Mouse (Mus musculus): ENCODE results near the gene Timm17a. TPM values are rescaled to one million over a fixed set of nuclear protein-coding genes. Genes with fewer than 3 reads are reported as not detected.

Timm17a gene
- polyA plus RNA-seq, 1 experiment from 2014 or later, result 138 TPM

DNA sequence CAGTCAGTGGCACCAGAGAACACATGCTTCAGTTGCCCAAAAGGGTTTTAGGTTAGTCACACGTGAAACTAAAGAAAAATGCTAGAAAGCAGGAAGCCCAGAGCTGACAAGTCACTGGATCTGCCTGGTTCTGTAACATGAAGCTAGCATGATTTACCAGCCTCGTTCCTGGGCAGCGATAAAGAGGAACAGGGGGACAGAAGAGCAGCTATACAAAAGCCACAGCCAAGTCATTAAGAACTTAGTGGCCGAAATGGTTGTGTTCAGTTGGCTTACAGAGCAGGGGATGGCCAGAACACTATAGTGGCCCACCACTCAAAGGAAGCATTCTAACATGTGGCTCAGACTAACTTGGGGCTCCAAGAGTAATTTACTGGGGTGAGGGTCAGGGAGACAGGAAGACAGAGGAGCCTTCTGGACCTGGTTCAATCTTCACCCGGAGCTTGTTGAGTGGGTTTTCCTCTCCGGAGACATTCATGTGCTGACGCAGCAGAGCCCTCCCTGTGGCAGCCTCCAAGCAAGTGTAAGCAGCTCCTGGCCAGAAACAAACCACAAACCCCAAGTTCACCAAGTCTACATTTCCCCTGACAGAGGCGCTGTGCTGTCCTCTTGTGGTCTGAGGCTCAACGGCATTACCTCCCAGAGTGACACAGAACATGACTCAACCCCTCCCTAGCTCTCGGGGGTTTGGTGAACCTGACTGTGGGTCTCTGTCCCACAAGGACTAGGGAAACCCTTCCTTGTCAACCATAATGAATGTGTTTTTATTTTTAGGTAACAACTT is 45.7 kb downstream of the Timm17a start:
- Histone ChIP-seq H3K9ac (no peak overlapping the region), H3K27me3 (replicated peaks) (no peaks in the 10 kb centered on the region), H3K9me3 (no peaks in the 10 kb centered on the region), H3K4me3 (no peak overlapping the region), H3K27ac (no peak overlapping the region), H3K4me2 (no peak overlapping the region), H3K36me3 (replicated peaks) (peaks cover 39% of the 10 kb centered on the region), H3K4me1 (no peaks in the 10 kb centered on the region)
- 91% methylated on average over 10 of the region's 10 CpGs for WGBS
- ATAC-seq (replicated peaks), result no peak

DNA sequence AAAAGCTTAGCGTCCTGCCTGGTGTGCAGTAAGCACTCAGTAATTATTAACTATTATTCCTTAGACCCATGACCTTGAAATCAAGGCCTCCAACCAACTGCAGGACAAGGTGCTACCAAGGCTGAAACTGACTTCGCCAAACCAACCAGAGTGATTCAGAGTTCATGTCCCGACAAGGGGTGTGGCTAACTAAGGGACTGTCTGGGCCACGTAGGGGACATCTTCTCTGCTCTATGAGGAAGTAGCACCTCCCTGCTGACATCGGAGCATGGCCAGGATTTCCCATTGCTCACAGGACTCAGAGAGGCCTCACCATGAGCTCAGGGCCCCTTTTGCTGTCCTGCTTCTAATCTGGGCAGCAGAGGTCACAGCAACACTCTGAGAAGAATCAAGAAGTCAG is 47.7 kb downstream of the Timm17a start:
- Histone ChIP-seq H3K9ac (no peak overlapping the region), H3K4me2 (no peak overlapping the region), H3K36me3 (replicated peaks) (peaks cover 35% of the 10 kb centered on the region), H3K9me3 (no peaks in the 10 kb centered on the region), H3K4me3 (no peak overlapping the region), H3K27ac (no peak overlapping the region), H3K27me3 (replicated peaks) (no peaks in the 10 kb centered on the region), H3K4me1 (no peaks in the 10 kb centered on the region)
- WGBS, result 89% methylated on average over 5 of the region's 5 CpGs
- no peak for ATAC-seq (replicated peaks)

DNA sequence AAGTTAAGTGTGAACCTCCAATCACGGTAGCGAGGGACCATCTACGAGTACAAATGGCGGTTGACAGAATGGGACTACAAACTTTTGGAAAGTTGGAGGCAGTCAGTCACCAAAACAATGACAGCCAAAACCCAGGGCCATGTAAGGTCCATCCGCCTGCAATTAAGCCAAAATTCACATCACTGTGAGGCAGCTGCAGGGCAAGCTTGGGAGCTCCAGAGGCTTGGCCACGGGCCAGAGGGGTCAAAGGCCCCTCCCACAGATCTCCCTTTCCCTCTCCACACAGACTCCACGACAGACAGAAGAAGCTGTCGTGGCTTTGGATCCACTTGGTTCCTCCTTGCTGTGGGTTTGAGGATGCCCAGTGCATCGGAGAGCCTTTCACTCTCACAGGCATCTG is 50.3 kb downstream of the Timm17a start:
- WGBS, result 91% methylated on average over 9 of the region's 9 CpGs

DNA sequence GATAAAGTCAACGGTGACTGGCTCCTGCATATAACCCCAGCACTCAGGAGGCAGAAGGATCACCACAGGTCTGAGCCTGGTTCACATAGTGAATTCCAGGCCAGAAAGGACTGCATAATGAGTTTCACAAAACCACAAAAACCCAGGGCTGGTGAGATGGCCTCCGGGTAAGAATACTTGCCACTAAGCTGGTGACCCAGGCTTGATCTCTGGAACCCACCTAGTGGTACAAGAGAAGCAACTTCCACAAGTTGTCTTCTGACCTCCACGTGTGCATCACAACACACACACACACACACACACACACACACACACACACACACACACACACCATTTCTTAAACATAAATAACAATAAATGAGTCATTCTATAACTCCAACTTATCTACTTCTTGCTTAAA is 51.2 kb downstream of the Timm17a start:
- Histone ChIP-seq H3K9ac (no peak overlapping the region), H3K4me2 (no peak overlapping the region), H3K27me3 (replicated peaks) (no peaks in the 10 kb centered on the region), H3K27ac (no peak overlapping the region), H3K4me1 (peaks cover 9% of the 10 kb centered on the region), H3K9me3 (no peaks in the 10 kb centered on the region), H3K36me3 (replicated peaks) (peaks cover 32% of the 10 kb centered on the region), H3K4me3 (no peak overlapping the region)
- no peak for ATAC-seq (replicated peaks)
- 85% methylated on average over 3 of the region's 3 CpGs for WGBS

More for the DNA sequence above, 50.3 kb downstream of the Timm17a start:
- Histone ChIP-seq H3K4me1 (peaks cover 7% of the 10 kb centered on the region), H3K4me2 (no peak overlapping the region), H3K9me3 (no peaks in the 10 kb centered on the region), H3K27ac (no peak overlapping the region), H3K9ac (no peak overlapping the region), H3K27me3 (replicated peaks) (no peaks in the 10 kb centered on the region), H3K4me3 (no peak overlapping the region), H3K36me3 (replicated peaks) (peaks cover 35% of the 10 kb centered on the region)
- no peak for ATAC-seq (replicated peaks)

DNA sequence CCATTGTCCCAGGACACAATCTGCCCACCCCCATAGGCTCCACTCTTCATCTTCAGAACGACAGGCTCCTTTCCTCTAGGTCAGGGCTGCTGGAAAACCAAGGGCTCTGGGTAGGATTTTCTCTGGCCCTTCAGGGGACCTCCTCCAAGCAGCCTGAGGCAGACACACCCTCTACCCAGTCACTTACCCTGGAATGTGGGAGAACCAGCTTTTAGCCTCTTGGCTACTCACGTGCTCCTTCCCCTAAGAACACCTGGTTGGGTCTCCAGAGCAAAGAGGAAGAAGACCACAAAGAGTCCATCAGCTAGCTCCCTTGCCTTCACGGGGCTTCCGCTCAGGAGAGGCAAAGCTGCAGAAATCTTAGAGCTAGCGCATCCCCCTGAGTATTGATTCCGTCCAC is 52.6 kb downstream of the Timm17a start:
- H3K27me3 ChIP-seq (replicated peaks), result no peaks in the 10 kb centered on the region
- H3K4me1 ChIP-seq, result peaks cover 9% of the 10 kb centered on the region
- no peak for ATAC-seq (replicated peaks)
- peaks cover 23% of the 10 kb centered on the region for H3K36me3 ChIP-seq (replicated peaks)
- no peak overlapping the region for H3K4me2 ChIP-seq
- H3K9ac ChIP-seq, result no peak overlapping the region
- H3K4me3 ChIP-seq, result no peak overlapping the region
- no peak overlapping the region for H3K27ac ChIP-seq
- H3K9me3 ChIP-seq, result no peaks in the 10 kb centered on the region
- 72% methylated on average over 6 of the region's 6 CpGs for WGBS

DNA sequence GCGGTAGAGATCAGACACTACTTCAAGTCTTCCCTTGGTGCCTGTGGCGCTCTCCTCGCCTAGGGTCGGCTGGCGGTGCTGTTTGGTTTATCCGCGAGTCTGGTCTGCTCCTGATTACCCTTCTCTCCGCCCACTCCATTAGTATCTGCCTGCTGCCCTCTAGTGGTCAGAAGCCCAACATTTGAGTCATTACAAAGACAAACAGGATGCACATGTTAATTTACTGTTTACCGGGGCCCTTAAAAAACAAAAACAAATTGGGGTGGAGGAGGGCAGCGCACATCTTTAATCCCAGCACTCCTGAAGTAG is 54.5 kb downstream of the Timm17a start:
- no peak overlapping the region for H3K9ac ChIP-seq
- WGBS, result 2% methylated on average over 10 of the region's 10 CpGs

DNA sequence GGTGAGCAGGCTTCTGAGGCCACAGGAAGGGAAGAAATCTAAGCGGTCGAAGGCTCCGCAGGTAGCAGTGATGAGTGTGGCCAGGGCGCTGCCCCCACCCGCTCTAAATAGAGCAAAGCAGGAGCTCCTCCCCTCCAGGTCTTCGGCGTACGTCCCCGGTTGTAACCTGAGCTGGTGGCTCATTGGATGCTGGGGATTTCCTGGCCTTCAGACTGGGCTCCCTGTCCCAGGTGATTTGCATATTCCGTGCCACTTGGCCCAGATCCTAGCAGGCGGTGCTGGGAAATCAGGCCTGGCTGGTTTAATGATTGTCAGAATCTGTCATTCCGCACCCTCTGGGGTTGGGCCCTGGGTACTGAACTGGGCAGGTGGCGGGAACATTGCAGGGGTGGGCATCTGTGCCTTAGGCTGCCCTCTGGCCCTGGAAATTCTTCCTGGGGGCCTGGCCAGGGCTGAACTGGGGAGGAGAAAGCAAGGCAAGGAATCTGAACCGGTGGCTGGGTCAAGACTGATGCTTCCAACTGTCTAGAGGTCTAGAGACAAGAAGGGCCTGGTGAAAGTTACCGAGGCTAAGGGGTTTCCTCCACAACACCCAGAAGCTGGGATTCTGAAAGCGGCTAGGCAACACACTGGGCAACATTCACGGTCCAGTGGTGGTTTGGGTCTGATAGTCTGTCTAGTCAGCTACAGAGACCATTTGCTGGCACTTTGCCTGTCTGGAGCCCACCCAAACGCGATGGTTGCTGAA is 55.0 kb downstream of the Timm17a start, which contains the start of gene Elf3:
Gene Elf3 (minus strand): TSS at position 189 of the 748 bp plus-strand sequence.
- 0 out of 2 replicates have a peak, but pooled peaks cover 3% of the 10 kb centered on the region for H3K36me3 ChIP-seq (replicated peaks)
- 0 out of 2 replicates have a peak within 1 kb of the TSS, but pooled peaks have one; percentile 24 for H3K4me3 ChIP-seq
- no peaks in the 10 kb centered on the region for H3K27me3 ChIP-seq (replicated peaks)
- WGBS, result 8% methylated on average over 19 of the region's 19 CpGs
- no peaks in the 10 kb centered on the region for H3K9me3 ChIP-seq
- H3K9ac ChIP-seq, result no peak within 1 kb of the TSS
- peak; percentile 64 for ATAC-seq (replicated peaks)
- peak within 1 kb of the TSS; percentile 19; the same call in 1 of the 2 replicates for H3K27ac ChIP-seq
- H3K4me1 ChIP-seq, result peaks cover 9% of the 10 kb centered on the region
- H3K4me2 ChIP-seq, result peak within 1 kb of the TSS; percentile 48

More for the DNA sequence above, 54.5 kb downstream of the Timm17a start:
- Histone ChIP-seq H3K4me2 (peak overlapping the region; percentile 48), H3K4me1 (peaks cover 9% of the 10 kb centered on the region), H3K27me3 (replicated peaks) (no peaks in the 10 kb centered on the region), H3K36me3 (replicated peaks) (peaks cover 8% of the 10 kb centered on the region; the same call in 1 of the 2 replicates), H3K27ac (peak overlapping the region; percentile 19; the same call in 1 of the 2 replicates), H3K9me3 (no peaks in the 10 kb centered on the region), H3K4me3 (0 out of 2 replicates have a peak overlapping the region, but pooled peaks have one; percentile 24)
- ATAC-seq (replicated peaks), result peak; percentile 82

DNA sequence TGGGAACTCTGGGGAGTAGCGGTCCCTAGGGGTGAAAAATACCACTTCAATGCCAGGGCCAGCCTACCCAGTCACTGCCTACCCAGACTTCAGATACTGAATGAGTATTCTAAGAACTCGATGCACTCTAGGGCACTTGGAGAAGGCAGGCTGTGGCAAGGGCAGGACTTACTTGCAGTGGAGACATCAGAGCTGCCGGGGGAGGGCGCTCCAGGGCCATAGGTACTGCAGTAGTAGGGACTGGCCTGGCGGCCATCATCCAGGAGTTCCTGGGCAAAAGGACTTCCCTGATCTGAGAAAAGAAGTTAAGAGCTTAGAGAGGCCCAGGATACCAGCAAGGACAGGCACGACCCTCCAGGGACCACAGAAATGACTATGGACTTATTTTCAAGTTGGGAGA is 57.3 kb downstream of the Timm17a start:
- Histone ChIP-seq H3K4me3 (no peak overlapping the region), H3K36me3 (replicated peaks) (no peaks in the 10 kb centered on the region), H3K9ac (no peak overlapping the region), H3K9me3 (no peaks in the 10 kb centered on the region), H3K4me1 (peaks cover 9% of the 10 kb centered on the region), H3K27ac (no peak overlapping the region), H3K27me3 (replicated peaks) (no peaks in the 10 kb centered on the region), H3K4me2 (no peak overlapping the region)
- no peak for ATAC-seq (replicated peaks)
- 76% methylated on average over 6 of the region's 6 CpGs for WGBS

DNA sequence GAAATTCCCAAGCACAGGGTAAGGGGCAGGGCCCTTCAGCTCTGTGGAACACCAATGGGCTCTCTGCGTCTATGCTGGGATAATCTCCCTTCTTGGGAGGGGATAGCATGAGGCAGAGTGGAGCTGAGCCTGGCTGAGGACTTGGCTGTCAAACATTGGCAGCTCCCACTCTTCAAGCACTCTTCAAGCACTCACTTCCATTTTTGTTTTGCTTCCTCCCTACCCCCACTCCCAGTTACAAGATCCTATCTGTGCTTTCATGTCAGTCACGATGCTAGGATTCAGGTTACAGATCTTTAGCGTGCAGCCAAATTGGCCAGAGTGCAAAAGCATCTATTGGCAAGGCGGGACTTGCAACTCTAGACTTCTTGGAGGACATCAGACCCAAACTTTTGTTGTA is 60.7 kb downstream of the Timm17a start:
- H3K36me3 ChIP-seq (replicated peaks), result no peaks in the 10 kb centered on the region
- no peak overlapping the region for H3K9ac ChIP-seq
- no peaks in the 10 kb centered on the region for H3K27me3 ChIP-seq (replicated peaks)
- H3K27ac ChIP-seq, result no peak overlapping the region
- H3K4me2 ChIP-seq, result no peak overlapping the region
- WGBS, result 62% methylated on average over 4 of the region's 4 CpGs
- H3K9me3 ChIP-seq, result no peaks in the 10 kb centered on the region
- 0 out of 2 replicates have a peak, but pooled peaks cover 3% of the 10 kb centered on the region for H3K4me1 ChIP-seq
- no peak overlapping the region for H3K4me3 ChIP-seq
- no peak for ATAC-seq (replicated peaks)

DNA sequence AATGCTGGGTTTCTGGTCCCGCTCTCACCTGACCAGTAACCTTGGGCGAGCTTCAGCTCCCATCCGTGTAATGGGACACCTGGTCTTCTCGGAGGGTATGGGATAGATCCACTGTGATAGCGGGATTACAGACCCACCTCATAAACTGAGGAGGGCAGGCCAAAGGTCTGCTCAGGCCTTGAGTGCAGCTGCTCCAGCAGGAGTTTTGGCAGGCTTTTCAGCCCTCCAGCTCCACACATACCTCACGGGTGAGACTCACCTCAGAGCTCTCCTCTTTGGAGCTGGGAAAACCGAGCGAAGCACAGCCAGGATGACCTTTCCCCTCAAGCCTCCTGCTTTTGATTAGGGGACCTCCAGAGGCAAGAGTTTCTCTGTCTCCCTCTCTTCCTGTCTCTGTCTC is 62.2 kb downstream of the Timm17a start:
- no peak for ATAC-seq (replicated peaks)
- WGBS, result 92% methylated on average over 8 of the region's 8 CpGs
- H3K4me2 ChIP-seq, result no peak overlapping the region
- H3K27ac ChIP-seq, result no peak overlapping the region
- no peak overlapping the region for H3K4me3 ChIP-seq
- H3K9me3 ChIP-seq, result no peaks in the 10 kb centered on the region
- no peaks in the 10 kb centered on the region for H3K27me3 ChIP-seq (replicated peaks)
- H3K4me1 ChIP-seq, result 0 out of 2 replicates have a peak, but pooled peaks cover 3% of the 10 kb centered on the region
- no peak overlapping the region for H3K9ac ChIP-seq
- H3K36me3 ChIP-seq (replicated peaks), result no peaks in the 10 kb centered on the region

DNA sequence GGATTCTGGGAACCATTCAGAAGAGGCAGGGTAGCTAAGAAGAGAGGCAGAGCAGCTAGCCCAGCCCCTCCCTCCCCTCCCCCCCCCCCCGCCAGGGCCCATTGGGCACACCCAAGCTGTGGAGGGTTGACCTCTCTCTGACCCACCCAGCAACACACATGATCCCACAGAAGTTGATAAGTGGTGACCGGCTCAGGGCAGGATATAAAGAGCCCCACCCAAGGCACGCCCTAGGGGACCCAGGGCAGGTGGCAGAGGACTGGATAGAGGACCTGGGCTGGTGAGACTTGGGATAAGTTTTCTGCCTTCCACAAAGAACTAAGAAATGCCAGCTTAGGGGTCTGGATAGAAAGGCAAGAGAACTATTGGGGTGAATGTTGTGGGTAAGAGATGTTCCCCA is 62.9 kb downstream of the Timm17a start:
- Histone ChIP-seq H3K9me3 (no peaks in the 10 kb centered on the region), H3K4me1 (0 out of 2 replicates have a peak, but pooled peaks cover 3% of the 10 kb centered on the region), H3K27ac (no peak overlapping the region), H3K27me3 (replicated peaks) (no peaks in the 10 kb centered on the region), H3K36me3 (replicated peaks) (no peaks in the 10 kb centered on the region), H3K4me3 (no peak overlapping the region), H3K9ac (no peak overlapping the region), H3K4me2 (no peak overlapping the region)
- 79% methylated on average over 2 of the region's 3 CpGs for WGBS
- ATAC-seq (replicated peaks), result no peak

DNA sequence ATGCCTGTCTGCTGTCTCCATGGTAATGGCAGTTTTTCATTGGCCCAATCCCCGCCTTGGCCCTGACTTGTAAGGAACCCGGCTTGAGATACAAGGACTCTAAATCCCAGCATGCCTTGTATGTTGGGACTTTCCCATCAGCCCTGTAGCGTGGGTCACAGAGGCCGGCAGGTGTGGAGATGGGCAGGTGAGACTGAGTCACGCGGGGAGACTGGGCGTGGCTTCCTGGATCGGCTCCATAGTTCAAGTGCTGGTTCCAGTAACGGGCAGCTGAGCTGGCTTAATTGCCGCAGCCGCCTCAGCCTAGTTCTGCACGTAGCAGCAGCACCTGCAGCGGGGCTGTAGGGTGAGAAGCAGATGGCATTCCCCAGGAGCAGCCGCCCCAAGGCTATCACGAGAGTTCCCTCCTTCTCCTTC is 65.1 kb downstream of the Timm17a start:
- Histone ChIP-seq H3K4me2 (peak overlapping the region; percentile 71), H3K4me3 (peak overlapping the region; percentile 47), H3K27me3 (replicated peaks) (no peaks in the 10 kb centered on the region), H3K9ac (peak overlapping the region; percentile 44), H3K4me1 (0 out of 2 replicates have a peak, but pooled peaks cover 3% of the 10 kb centered on the region), H3K36me3 (replicated peaks) (no peaks in the 10 kb centered on the region), H3K27ac (peak overlapping the region; percentile 67), H3K9me3 (no peaks in the 10 kb centered on the region)
- 5% methylated on average over 15 of the region's 15 CpGs for WGBS
- peak; percentile 95 for ATAC-seq (replicated peaks)
